Mouse (Mus musculus): ENCODE measurements around the gene Polr3e.
"Not testable (repeated sequence)": the region's sequence is repeated elsewhere in the genome, so short reads cannot be mapped to it uniquely, and the experiment has no call there.

Gene Polr3e

GRCm38 (mm10) chr7:120911268-120911667 is 6.3 kb upstream of the Polr3e start:
- DNase-seq (ENCODE audit: low spot score in 2 of 2): not testable (repeated sequence)

- DNase-seq (ENCODE audit: low spot score in 2 of 2): no peak
Measured at GRCm38 (mm10) chr7:120913332-120913731, 4.2 kb upstream of the Polr3e start.

GRCm38 (mm10) chr7:120916262-120916875 is 1.2 kb upstream of the Polr3e start:
- DNase-seq (ENCODE audit: low spot score in 2 of 2): no peak

- DNase-seq (ENCODE audit: low spot score in 2 of 2): no peak
Measured at GRCm38 (mm10) chr7:120917279-120917591, 309 bp upstream of the Polr3e start.

- peak; percentile 50 to 54 for DNase-seq (ENCODE audit: low spot score in 2 of 2)
Measured at GRCm38 (mm10) chr7:120918526-120918962, 1.0 kb downstream of the Polr3e start.

GRCm38 (mm10) chr7:120933110-120933509 is 15.6 kb downstream of the Polr3e start:
- DNase-seq (ENCODE audit: low spot score in 2 of 2): no peak

- no peak for DNase-seq (ENCODE audit: low spot score in 2 of 2)
Measured at GRCm38 (mm10) chr7:120933680-120934195, 16.2 kb downstream of the Polr3e start.

GRCm38 (mm10) chr7:120934716-120935115 is 17.2 kb downstream of the Polr3e start:
- DNase-seq (ENCODE audit: low spot score in 2 of 2): peak; percentile 48 to 60

- DNase-seq (ENCODE audit: low spot score in 2 of 2): no peak
Measured at GRCm38 (mm10) chr7:120936522-120936921, 19.0 kb downstream of the Polr3e start.

- no peak for DNase-seq (ENCODE audit: low spot score in 2 of 2)
Measured at GRCm38 (mm10) chr7:120938206-120938605, 20.7 kb downstream of the Polr3e start.

GRCm38 (mm10) chr7:120940343-120940742 is 22.8 kb downstream of the Polr3e start:
- no peak for DNase-seq (ENCODE audit: low spot score in 2 of 2)

- DNase-seq (ENCODE audit: low spot score in 2 of 2): no peak
Measured at GRCm38 (mm10) chr7:120941214-120941613, 23.7 kb downstream of the Polr3e start.

GRCm38 (mm10) chr7:120942506-120942905 is 25.0 kb downstream of the Polr3e start:
- no peak for DNase-seq (ENCODE audit: low spot score in 2 of 2)

- DNase-seq (ENCODE audit: low spot score in 2 of 2): no peak
Measured at GRCm38 (mm10) chr7:120943936-120944509, 26.5 kb downstream of the Polr3e start.

- not testable (repeated sequence) for DNase-seq (ENCODE audit: low spot score in 2 of 2)
Measured at GRCm38 (mm10) chr7:120953591-120953990, 36.0 kb downstream of the Polr3e start.

GRCm38 (mm10) chr7:120960116-120960515 is 42.6 kb downstream of the Polr3e start:
- no peak for DNase-seq (ENCODE audit: low spot score in 2 of 2)

- no peak for DNase-seq (ENCODE audit: low spot score in 2 of 2)
Measured at GRCm38 (mm10) chr7:120960601-120961000, 43.1 kb downstream of the Polr3e start.

- DNase-seq (ENCODE audit: low spot score in 2 of 2): no peak
Measured at GRCm38 (mm10) chr7:120961893-120962292, 44.3 kb downstream of the Polr3e start.

GRCm38 (mm10) chr7:120963126-120963525 is 45.6 kb downstream of the Polr3e start:
- DNase-seq (ENCODE audit: low spot score in 2 of 2): no peak

GRCm38 (mm10) chr7:120969221-120969620 is 51.7 kb downstream of the Polr3e start:
- DNase-seq (ENCODE audit: low spot score in 2 of 2): no peak

GRCm38 (mm10) chr7:120970112-120970511 is 52.6 kb downstream of the Polr3e start:
- DNase-seq (ENCODE audit: low spot score in 2 of 2): no peak

GRCm38 (mm10) chr7:120972471-120972870 is 54.9 kb downstream of the Polr3e start:
- not testable (repeated sequence) for DNase-seq (ENCODE audit: low spot score in 2 of 2)

GRCm38 (mm10) chr7:120974001-120974400 is 56.5 kb downstream of the Polr3e start:
- DNase-seq (ENCODE audit: low spot score in 2 of 2): no peak
